ENCODE assay signal across 7 mouse cellular contexts in genomic region chr7:90475793-90476312, GRCm38 (mm10). TPM values are rescaled to one million over a fixed set of nuclear protein-coding genes. Genes with fewer than 3 reads are reported as not detected.
DNase-seq lines count a peak whose midpoint lies in the region; ATAC-seq lines count a peak whose summit lies in the region.

Tmem126b (minus strand) TSS chr7:90476001.

- no peaks in the 10 kb centered on the region for H3K36me3 ChIP-seq in embryonic facial prominence, embryonic 11.5 days (replicated peaks; ENCODE audit: control insufficient read depth, insufficient read depth, low read depth, low read length)
- 0 out of 2 replicates have a peak, but pooled peaks cover 2% of the 10 kb centered on the region for H3K36me3 ChIP-seq in limb, embryonic 10.5 days
- H3K36me3 ChIP-seq in midbrain, embryonic 13.5 days, result no peaks in the 10 kb centered on the region

- H3K9ac ChIP-seq in embryonic facial prominence, embryonic 11.5 days (replicated peaks; ENCODE audit: low read length), result peak within 1 kb of the TSS; percentile 72
- H3K9ac ChIP-seq in midbrain, embryonic 13.5 days (replicated peaks), result peak within 1 kb of the TSS; percentile 75

- peak; percentile 100 for ATAC-seq in embryonic facial prominence, embryonic 11.5 days (replicated peaks; ENCODE audit: insufficient number of reproducible peaks, low FRiP score, low TSS enrichment, low read depth)
- peak; percentile 95 for ATAC-seq in granulocyte monocyte progenitor cell, adult 5-6 weeks (replicated peaks; ENCODE audit: poor library complexity, severe bottlenecking)
- ATAC-seq in midbrain, embryonic 13.5 days, result peak; percentile 100

- peak within 1 kb of the TSS; percentile 65 for H3K4me3 ChIP-seq in embryonic facial prominence, embryonic 11.5 days (ENCODE audit: low read depth, low read length)
- H3K4me3 ChIP-seq in limb, embryonic 10.5 days, result peak within 1 kb of the TSS; percentile 70
- H3K4me3 ChIP-seq in midbrain, embryonic 13.5 days (replicated peaks), result peak within 1 kb of the TSS; percentile 74

- DNase-seq in adrenal gland, postnatal 14 days, result peak; percentile 99
- peak; percentile 98 for DNase-seq in embryonic facial prominence, embryonic 11.5 days (ENCODE audit: low spot score)
- DNase-seq in kidney, adult 11 months, result peak; percentile 100
- peak; percentile 98 for DNase-seq in limb, embryonic 10.5 days (ENCODE audit: low spot score)
- peak; percentile 99 for DNase-seq in spleen, adult 12 weeks (ENCODE audit: low spot score)

- H3K9me3 ChIP-seq in embryonic facial prominence, embryonic 11.5 days (replicated peaks; ENCODE audit: control insufficient read depth, low read length), result no peaks in the 10 kb centered on the region
- no peaks in the 10 kb centered on the region for H3K9me3 ChIP-seq in limb, embryonic 10.5 days (replicated peaks)
- H3K9me3 ChIP-seq in midbrain, embryonic 13.5 days, result no peaks in the 10 kb centered on the region

- 0% methylated on average over 36 of the region's 36 CpGs for WGBS in embryonic facial prominence, embryonic 11.5 days
- 2% methylated on average over 36 of the region's 36 CpGs for WGBS in limb, embryonic 10.5 days
- WGBS in midbrain, embryonic 13.5 days, result under 1% methylated on average over 36 of the region's 36 CpGs

- H3K4me2 ChIP-seq in embryonic facial prominence, embryonic 11.5 days (ENCODE audit: low read depth, low read length), result peak within 1 kb of the TSS; percentile 88
- H3K4me2 ChIP-seq in midbrain, embryonic 13.5 days (replicated peaks), result peak within 1 kb of the TSS; percentile 86

- H3K27ac ChIP-seq in embryonic facial prominence, embryonic 11.5 days (replicated peaks; ENCODE audit: low read depth, low read length), result no peak within 1 kb of the TSS; the same call in 1 of the 2 replicates
- peak within 1 kb of the TSS; percentile 85 for H3K27ac ChIP-seq in limb, embryonic 10.5 days
- H3K27ac ChIP-seq in midbrain, embryonic 13.5 days, result peak within 1 kb of the TSS; percentile 88

- no peaks in the 10 kb centered on the region for H3K4me1 ChIP-seq in embryonic facial prominence, embryonic 11.5 days (ENCODE audit: control insufficient read depth, insufficient read depth, low read length)
- H3K4me1 ChIP-seq in limb, embryonic 10.5 days, result peaks cover 16% of the 10 kb centered on the region
- H3K4me1 ChIP-seq in midbrain, embryonic 13.5 days (replicated peaks), result peaks cover 13% of the 10 kb centered on the region

- H3K27me3 ChIP-seq in embryonic facial prominence, embryonic 11.5 days (ENCODE audit: control insufficient read depth, insufficient read depth, low read length), result peaks cover 2% of the 10 kb centered on the region; the same call in 1 of the 2 replicates
- H3K27me3 ChIP-seq in limb, embryonic 10.5 days (ENCODE audit: low read depth, poor library complexity, severe bottlenecking), result peaks cover 18% of the 10 kb centered on the region
- H3K27me3 ChIP-seq in midbrain, embryonic 13.5 days, result no peaks in the 10 kb centered on the region

RNA-seq across cellular contexts. Expression of gene Tmem126b, which starts in this region (rescaled TPM):
- 20.6 and 21.4 TPM in 2 replicates for total RNA-seq in adrenal gland, postnatal 14 days (2021)
- polyA plus RNA-seq in embryonic facial prominence, embryonic 11.5 days (2014; fragmentation: Nextera tagmentation; extraction: Ambion mirVana), result 41.3 and 42.8 TPM in 2 replicates
- 6.1 and 12.1 TPM in 2 replicates for total RNA-seq in granulocyte monocyte progenitor cell, adult 5-6 weeks (2014; fragmentation: Nextera tagmentation)
- 11.6 and 12.7 TPM in 2 replicates for total RNA-seq in granulocyte monocyte progenitor cell, adult 5-6 weeks (2017)
- 30.5 and 35.9 TPM in 2 replicates for polyA plus RNA-seq in limb, embryonic 10.5 days (2016; fragmentation: Nextera tagmentation; extraction: Ambion mirVana)
- 46.4 and 46.7 TPM in 2 replicates for polyA plus RNA-seq in midbrain, embryonic 13.5 days (2015; fragmentation: Nextera tagmentation; extraction: Ambion mirVana)
